Mouse (Mus musculus): ENCODE measurements around the gene Pes1.

DNA sequence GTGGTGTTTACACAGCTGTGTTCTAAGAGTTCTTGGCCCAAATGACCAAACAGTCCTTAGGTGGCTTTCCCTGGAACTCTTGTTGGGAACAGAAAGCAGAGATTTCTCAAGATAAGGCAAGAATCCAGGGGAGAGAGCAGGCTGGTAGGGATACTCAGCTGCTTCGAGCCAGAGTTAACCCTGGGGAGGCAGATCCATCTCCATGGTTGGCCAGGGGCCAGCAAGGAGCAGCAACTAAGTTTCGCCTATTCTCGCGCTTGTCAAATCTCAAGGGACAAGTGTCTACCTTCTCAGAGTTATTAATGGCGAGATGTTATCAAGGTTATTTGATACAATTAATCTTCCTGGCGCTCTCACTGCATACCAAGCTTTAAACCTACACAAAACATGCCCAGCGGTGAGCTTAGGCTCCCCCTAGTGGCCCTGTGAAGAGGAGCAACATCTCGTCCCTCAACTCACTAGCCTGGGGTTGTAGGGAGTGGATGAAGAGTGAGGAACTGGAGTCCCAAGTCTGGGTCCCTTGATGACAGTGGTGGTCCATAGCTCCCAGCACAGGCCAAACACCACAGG lies 42.4 kb upstream of the Pes1 start:
- TF ChIP-seq CTCF (IDR thresholded peaks at IDR 0.05; ENCODE audit: low read depth): peak; percentile 84
- no peak for TF ChIP-seq EP300 (IDR thresholded peaks at IDR 0.05; ENCODE audit: low read depth)

Measured in heart, postnatal 0 days (tissue).